ENCODE assay signal across 18 mouse cellular contexts in genomic region chr12:34156301-34156700, GRCm38 (mm10).
"Had no signal": no experiment of that assay in that cellular context is flagged by ENCODE, and none has a peak within 500 bp of the region (broad histone marks: within the 10 kb centered on the region; RNA-seq: fewer than 3 reads in every experiment).

No protein-coding gene starts in this region.

- H3K9me3 ChIP-seq: heart, embryonic 13.5 days; heart, embryonic 15.5 days; hindbrain, embryonic 13.5 days; hindbrain, embryonic 15.5 days; kidney, embryonic 15.5 days; limb, embryonic 12.5 days had no signal

- ATAC-seq: hindbrain, postnatal 0 days; intestine, embryonic 16.5 days had no signal

- H3K4me3 ChIP-seq: heart, embryonic 13.5 days; heart, embryonic 15.5 days; hindbrain, embryonic 13.5 days; hindbrain, embryonic 15.5 days; kidney, embryonic 15.5 days; limb, embryonic 12.5 days had no signal

- H3K9ac ChIP-seq: heart, embryonic 13.5 days; heart, embryonic 15.5 days; hindbrain, embryonic 13.5 days; hindbrain, embryonic 15.5 days; kidney, embryonic 15.5 days; limb, embryonic 12.5 days had no signal

- H3K27ac ChIP-seq: heart, embryonic 13.5 days; heart, embryonic 15.5 days; hindbrain, embryonic 13.5 days; hindbrain, embryonic 15.5 days; hindbrain, postnatal 0 days; kidney, embryonic 15.5 days; kidney, postnatal 0 days had no signal

- H3K36me3 ChIP-seq: heart, embryonic 13.5 days; heart, embryonic 15.5 days; hindbrain, embryonic 13.5 days; hindbrain, embryonic 15.5 days; kidney, embryonic 15.5 days; limb, embryonic 12.5 days had no signal

- H3K4me1 ChIP-seq: heart, embryonic 15.5 days; hindbrain, embryonic 15.5 days had no signal

- DNase-seq: gastrocnemius, postnatal 36 days; kidney, adult 11 months; kidney, adult 2 months; kidney, adult 9 months; kidney, postnatal 36 days; layer of hippocampus, adult 9-11 months; layer of hippocampus, postnatal 36 days; left cerebral cortex, postnatal 4 days had no signal

- H3K27me3 ChIP-seq: heart, embryonic 13.5 days; heart, embryonic 15.5 days; hindbrain, embryonic 13.5 days; hindbrain, embryonic 15.5 days; kidney, embryonic 15.5 days; limb, embryonic 12.5 days had no signal

- H3K4me2 ChIP-seq: heart, embryonic 11.5 days; heart, embryonic 13.5 days; heart, embryonic 15.5 days; hindbrain, embryonic 13.5 days; hindbrain, embryonic 15.5 days; kidney, embryonic 15.5 days; limb, embryonic 12.5 days had no signal
